Mouse (Mus musculus) testis, postnatal 10 days (tissue): ENCODE measurements around the gene Slc26a1.

Experiments
- DNase-seq: peaks from one replicate; pipeline ENCODE4 v3.0.0; 2021; ENCODE audit warnings: low spot score

Gene Slc26a1

GRCm38 (mm10) chr5:108691152-108691551 lies 15.8 kb upstream of the Slc26a1 start:
- no peak for DNase-seq

GRCm38 (mm10) chr5:108689091-108689490 lies 13.7 kb upstream of the Slc26a1 start:
- DNase-seq: no peak

- no peak for DNase-seq
These were observed 5.5 kb upstream of the Slc26a1 start for GRCm38 (mm10) chr5:108680871-108681270.

- no peak for DNase-seq
These were observed 4.5 kb upstream of the Slc26a1 start for GRCm38 (mm10) chr5:108679909-108680308.

GRCm38 (mm10) chr5:108678296-108678854 lies 3.0 kb upstream of the Slc26a1 start:
- no peak for DNase-seq

GRCm38 (mm10) chr5:108677605-108678295 lies 2.4 kb upstream of the Slc26a1 start:
- peak; percentile 83 for DNase-seq

GRCm38 (mm10) chr5:108676772-108677498 lies 1.6 kb upstream of the Slc26a1 start:
- no peak for DNase-seq

GRCm38 (mm10) chr5:108674624-108675023 lies 745 bp downstream of the Slc26a1 start:
- DNase-seq: no peak

- no peak for DNase-seq
These were observed 3.6 kb downstream of the Slc26a1 start for GRCm38 (mm10) chr5:108671757-108672156.

GRCm38 (mm10) chr5:108670785-108671184 lies 4.6 kb downstream of the Slc26a1 start:
- DNase-seq: peak; percentile 79

GRCm38 (mm10) chr5:108669986-108670385 lies 5.4 kb downstream of the Slc26a1 start:
- DNase-seq: no peak

GRCm38 (mm10) chr5:108668977-108669936 lies 6.1 kb downstream of the Slc26a1 start, which contains the start of gene Dgkq:
TSS of gene Dgkq (minus strand) at chr5:108669672.
- DNase-seq: peak; percentile 88

GRCm38 (mm10) chr5:108668387-108668932 lies 6.9 kb downstream of the Slc26a1 start:
- no peak for DNase-seq

GRCm38 (mm10) chr5:108667370-108667769 lies 8.0 kb downstream of the Slc26a1 start:
- DNase-seq: no peak

GRCm38 (mm10) chr5:108665066-108665465 lies 10.3 kb downstream of the Slc26a1 start:
- no peak for DNase-seq

- DNase-seq: no peak
These were observed 12.6 kb downstream of the Slc26a1 start for GRCm38 (mm10) chr5:108662772-108663171.

GRCm38 (mm10) chr5:108660632-108661268 lies 14.6 kb downstream of the Slc26a1 start:
- DNase-seq: peak; percentile 97

GRCm38 (mm10) chr5:108659698-108660631 lies 15.4 kb downstream of the Slc26a1 start, which contains the start of gene Idua:
TSS of gene Idua (plus strand) at chr5:108660331.
- no peak for DNase-seq

- no peak for DNase-seq
These were observed 16.8 kb downstream of the Slc26a1 start for GRCm38 (mm10) chr5:108658611-108659010.

GRCm38 (mm10) chr5:108657406-108657805 lies 18.0 kb downstream of the Slc26a1 start:
- no peak for DNase-seq
